Mouse (Mus musculus) MN1 (cell line): ENCODE data around the gene Rps16.

Source experiments
- DNase-seq: peaks from one replicate; pipeline ENCODE4 v3.0.0-alpha.2; 2016; ENCODE audit warnings: low spot score

The Rps16 gene

DNA sequence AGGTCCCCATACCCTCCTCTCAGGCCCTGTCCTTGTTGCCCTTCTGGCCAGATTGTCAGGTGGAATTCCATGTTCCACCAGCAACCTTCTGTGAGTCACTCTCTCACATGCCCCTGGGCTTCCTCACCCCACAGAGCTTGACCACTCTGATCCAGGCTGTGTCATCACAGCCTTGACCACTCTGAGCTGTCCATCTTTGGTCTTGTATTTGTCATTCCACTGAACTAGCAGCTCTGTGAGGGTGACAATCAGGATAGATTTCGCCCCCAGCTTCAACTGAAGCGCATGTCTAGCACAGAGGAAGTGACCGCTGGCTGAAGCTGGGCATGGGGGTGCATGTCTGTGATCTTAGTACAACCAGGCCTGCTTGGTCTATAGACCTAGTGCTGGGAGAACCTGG, 39.9 kb downstream of the Rps16 start:
- DNase-seq = no peak

DNA sequence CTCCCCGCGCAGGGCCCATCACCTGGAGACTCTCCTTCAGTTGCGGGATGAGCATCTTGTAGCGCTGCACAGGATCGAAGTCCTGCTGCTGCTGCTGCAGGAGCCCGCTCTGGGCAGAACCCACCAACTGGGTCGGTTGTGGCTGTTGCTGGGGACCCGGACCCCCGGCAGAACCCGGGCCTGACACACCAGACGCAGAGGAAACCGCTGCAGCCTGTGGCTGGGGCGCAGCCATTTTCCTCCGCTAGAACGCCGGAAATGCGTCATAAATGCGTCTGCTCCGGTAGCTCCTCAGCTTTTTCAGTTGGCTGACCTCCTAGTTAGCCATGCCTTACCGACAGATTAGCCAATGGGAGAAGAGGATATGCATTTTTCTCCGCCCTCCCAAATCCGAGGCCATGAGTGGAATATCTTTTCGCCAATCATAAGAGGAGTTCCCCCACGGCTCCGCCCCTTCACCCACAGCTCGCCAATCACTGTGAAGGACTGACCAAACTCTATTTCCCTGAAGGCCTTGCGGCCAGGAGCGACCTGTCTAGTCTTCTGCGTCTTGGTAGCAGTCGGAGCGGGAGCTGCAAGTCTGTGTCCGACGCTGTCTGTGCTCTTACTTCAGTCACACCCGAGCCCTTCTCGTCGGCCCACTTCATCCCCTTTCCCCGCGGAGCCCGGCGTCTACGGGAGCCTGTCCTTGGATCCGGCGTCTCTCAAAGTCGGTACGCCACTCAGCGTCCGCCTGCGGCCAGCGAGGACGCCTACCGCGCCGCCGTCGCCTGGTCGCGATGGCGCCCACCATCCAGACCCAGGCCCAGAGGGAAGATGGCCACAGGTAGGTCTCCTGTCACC, 42.2 kb downstream of the Rps16 start, which contains the start of the genes Med29 and Paf1:
Gene Med29, minus strand, starts transcription at position 280 of the 843 bp plus-strand sequence.
Gene Paf1, plus strand, starts transcription at position 523 of the 843 bp plus-strand sequence.
- DNase-seq = peak; percentile 98

DNA sequence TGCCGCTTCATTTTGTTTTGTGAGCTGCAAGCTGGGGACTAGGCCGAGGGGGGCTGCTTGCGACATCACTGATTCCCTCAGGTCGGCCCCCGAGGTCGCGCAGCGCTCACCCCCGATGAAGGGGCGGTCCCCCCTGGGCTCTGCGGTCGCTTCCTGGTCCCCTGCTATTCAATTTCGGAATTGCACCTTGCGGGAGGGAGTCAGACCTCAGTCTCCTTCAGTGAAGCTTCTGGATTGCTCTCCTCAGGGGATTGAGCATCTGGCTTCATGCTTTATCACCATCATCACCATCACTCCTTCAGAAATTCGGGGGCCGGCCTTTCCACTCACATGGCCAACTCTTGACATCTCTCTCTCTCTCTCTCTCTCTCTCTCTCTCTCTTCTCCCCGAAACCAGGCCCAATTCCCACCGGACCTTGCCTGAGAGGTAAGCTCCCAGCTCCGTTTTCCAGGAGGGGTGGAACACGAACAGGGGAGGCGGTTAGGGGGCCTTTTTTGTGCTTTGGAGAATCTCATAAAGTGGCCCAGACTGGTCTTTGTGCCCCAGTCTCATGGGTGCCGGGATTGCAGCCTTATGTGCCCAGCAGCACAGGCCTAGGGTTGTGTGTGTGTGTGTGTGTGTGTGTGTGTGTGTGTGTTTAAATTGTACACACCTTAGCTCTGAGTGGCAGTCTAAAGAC, 43.0 kb downstream of the Rps16 start:
- DNase-seq = peak; percentile 59

DNA sequence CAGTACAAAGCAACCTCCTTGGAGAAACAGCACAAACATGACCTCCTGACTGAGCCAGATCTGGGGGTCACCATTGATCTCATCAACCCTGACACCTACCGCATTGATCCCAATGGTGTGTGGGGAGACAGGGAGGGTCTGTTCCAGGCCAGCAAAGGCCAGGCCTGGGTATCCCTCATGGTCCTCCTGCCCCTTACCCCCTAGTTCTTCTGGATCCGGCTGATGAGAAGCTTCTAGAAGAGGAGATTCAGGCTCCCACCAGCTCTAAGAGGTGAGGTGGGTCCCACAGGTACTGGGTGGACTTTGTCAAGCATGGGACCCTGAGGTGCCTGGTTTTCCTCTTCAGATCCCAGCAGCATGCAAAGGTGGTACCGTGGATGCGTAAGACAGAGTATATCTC, 45.0 kb downstream of the Rps16 start:
- DNase-seq = no peak

DNA sequence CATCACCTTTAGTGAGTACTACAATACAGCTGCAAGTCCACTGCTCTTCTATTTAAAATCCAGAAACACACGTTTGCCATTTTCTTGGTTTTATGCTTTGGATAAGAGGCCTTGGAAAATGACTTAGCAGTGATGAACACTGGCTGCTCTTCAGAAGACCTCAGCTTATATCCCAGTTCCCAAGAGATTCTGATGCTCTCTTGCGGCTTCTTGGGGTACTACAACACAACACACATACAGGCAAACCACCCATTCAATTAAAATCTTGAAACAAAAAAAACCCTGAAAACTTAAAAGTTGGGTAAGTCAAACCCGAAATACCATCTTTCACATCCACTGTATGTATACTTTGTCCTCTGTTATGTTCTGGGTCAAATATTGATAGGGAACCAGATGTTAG, 47.5 kb downstream of the Rps16 start:
- peak; percentile 59 for DNase-seq

DNA sequence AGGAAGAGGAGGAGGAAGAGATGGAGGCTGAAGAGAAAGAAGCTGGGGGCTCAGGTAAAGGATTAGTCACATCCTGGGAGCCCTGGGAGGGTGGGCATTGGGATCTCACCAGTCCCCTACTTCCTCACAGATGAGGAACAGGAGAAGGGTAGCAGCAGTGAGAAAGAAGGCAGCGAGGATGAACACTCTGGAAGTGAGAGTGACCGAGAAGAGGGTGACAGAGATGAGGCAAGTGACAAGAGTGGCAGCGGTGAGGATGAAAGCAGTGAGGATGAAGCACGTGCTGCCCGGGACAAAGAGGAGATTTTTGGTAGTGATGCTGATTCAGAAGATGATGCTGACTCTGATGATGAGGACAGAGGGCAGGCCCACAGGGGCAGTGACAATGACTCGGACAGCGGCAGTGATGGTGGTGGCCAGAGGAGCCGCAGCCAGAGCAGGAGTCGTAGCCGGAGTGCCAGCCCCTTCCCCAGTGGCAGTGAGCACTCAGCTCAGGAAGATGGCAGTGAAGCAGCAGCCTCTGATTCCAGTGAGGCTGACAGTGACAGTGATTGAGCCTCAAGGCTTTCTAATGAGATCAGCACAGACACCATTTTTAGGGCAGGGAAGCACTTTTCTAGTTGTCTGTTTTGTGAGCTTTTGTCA, 48.4 kb downstream of the Rps16 start:
- DNase-seq = no peak

DNA sequence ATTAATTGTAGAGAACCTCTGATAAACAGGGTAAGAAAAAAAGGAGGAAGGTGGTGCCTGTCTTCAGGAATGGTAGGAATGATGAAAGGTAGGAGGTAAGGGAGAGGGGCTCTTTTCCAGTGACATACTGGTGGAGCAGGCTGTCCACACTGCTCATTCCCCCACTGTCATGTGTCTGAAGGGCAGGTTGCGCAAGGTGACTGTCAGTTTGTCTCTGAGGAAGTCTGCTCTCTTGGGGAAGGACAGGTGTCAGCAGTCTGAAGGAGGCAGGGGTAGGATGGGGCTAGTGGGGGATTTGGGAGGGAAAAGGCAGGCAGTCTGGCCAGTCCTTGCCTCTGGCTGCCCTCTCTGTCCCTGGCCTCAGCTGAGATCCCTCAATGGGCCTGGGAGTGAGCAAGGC, 50.6 kb downstream of the Rps16 start:
- no peak for DNase-seq

DNA sequence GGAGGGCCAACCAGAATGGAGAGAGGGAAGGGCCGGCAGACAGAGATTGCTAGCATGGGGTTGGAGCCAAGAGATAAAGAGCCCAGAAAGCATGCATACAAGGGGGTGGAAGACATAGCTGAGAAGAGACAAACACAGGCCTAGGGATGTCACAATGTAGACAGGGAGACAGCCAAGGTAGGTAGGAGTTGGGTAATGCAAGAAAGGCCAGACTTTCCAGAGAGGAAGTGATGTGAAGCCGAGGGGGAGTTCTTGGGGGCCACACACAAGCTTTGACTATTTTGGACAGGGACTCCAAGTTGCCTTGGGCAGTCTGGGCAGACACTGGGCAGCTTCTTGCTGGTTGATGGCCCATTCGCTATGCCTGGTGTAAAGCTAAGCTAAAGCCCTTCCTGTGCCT, 51.5 kb downstream of the Rps16 start:
- DNase-seq = no peak
